Mouse (Mus musculus) liver, postnatal 0 days (tissue): ENCODE data around the gene Cpn1. TPM values are rescaled to one million over a fixed set of nuclear protein-coding genes. Genes with fewer than 3 reads are reported as not detected.
A peak's percentile ranks its signal among the peaks of the same experiment; 100 is the strongest.

Experiments
- ATAC-seq: fragments of 200-750 bp; cut with Nextera tagmentation; 2 replicates; pipeline ENCODE4 v1.8.0; 2017; ENCODE audit warnings: mild to moderate bottlenecking, moderate library complexity
- DNase-seq: peaks from one replicate; pipeline ENCODE4 v3.0.0-alpha.2; 2016
- H3K27ac ChIP-seq: fragments of 300-500 bp; sonication (generic); 2 replicates; pipeline ENCODE4 v1.5.1; 2014; ENCODE audit warnings: antibody characterized with exemption, moderate library complexity, mild to moderate bottlenecking, low read depth
- H3K27me3 ChIP-seq: fragments of 300-500 bp; sonication (generic); 2 replicates; pipeline ENCODE4 v1.6.1; 2014; ENCODE audit warnings: low read length, control low read depth, mixed read lengths; ENCODE audit not compliant: insufficient read depth
- H3K36me3 ChIP-seq: fragments of 300-500 bp; sonication (generic); replicated peaks from 2 replicates; pipeline ENCODE4 v1.6.1; 2014; ENCODE audit warnings: mild to moderate bottlenecking, control low read depth, low read length, moderate library complexity, mixed read lengths; ENCODE audit not compliant: insufficient read depth
- H3K4me1 ChIP-seq: fragments of 300-500 bp; sonication (generic); 2 replicates; pipeline ENCODE4 v1.6.1; 2014; ENCODE audit warnings: antibody characterized with exemption, mild to moderate bottlenecking, control low read depth; ENCODE audit not compliant: insufficient read depth
- H3K4me2 ChIP-seq: fragments of 300-500 bp; sonication (generic); 2 replicates; pipeline ENCODE4 v1.6.1; 2014; ENCODE audit warnings: low read depth, mild to moderate bottlenecking, low read length, moderate library complexity, mixed read lengths
- H3K4me3 ChIP-seq: fragments of 300-500 bp; sonication (generic); 2 replicates; pipeline ENCODE4 v1.5.1; 2014; ENCODE audit warnings: low read depth, low read length
- H3K9ac ChIP-seq: fragments of 300-500 bp; sonication (generic); replicated peaks from 2 replicates; pipeline ENCODE4 v1.6.1; 2014; ENCODE audit warnings: mild to moderate bottlenecking, moderate library complexity
- H3K9me3 ChIP-seq: fragments of 300-500 bp; sonication (generic); 2 replicates; pipeline ENCODE4 v1.6.1; 2016; ENCODE audit warnings: mild to moderate bottlenecking, control low read depth, low read length, mixed read lengths
- CTCF ChIP-seq: sonication (generic); IDR thresholded peaks from 2 replicates; pipeline ENCODE4 v1.5.1; 2016; ENCODE audit warnings: antibody characterized with exemption, low read depth
- EP300 ChIP-seq: IDR thresholded peaks from 2 replicates; pipeline ENCODE4 v1.6.1; 2016; ENCODE audit warnings: antibody characterized with exemption, low read depth, mild to moderate bottlenecking
- WGBS: fragments of 180-500 bp; shearing (Covaris S2); extraction: QIAGEN DNeasy Blood & Tissue Kit; methylation state at CpG from one replicate; pipeline ENCODE4 v1.1.7; 2014; ENCODE audit not compliant: insufficient replicate concordance; 5-methylcytosine and 5-hydroxymethylcytosine counted together
- polyA plus RNA-seq: library from polyadenylated mRNA; unstranded; fragments of >200 nt; fragmentation: Nextera tagmentation; extraction: Ambion mirVana; gene quantifications from 2 replicates; pipeline ENCODE4 v1.2.1, GENCODE M21; 2015

Gene Cpn1
- polyA plus RNA-seq, 1 experiment from 2014 or later: 110 TPM

DNA sequence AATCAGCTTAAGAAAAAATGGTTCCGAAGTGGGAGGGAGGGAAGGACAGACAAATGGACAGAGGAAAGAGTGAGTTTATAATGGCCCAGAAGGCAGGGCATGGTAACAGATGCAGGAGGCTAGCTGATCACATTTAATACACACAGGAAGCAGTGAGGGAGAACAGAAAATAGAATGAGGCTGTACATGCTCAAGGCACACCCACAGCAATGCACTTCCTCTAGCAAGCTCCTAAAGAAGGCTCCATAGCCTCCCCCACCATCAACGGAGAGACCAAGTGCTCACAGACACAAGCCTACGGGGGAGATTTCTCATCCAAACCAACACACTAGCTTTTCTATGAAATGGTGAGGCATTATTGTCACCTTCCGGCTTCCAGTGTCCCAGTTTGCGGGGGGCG is 12.1 kb downstream of the Cpn1 start:
- Histone ChIP-seq H3K4me1 (no peaks in the 10 kb centered on the region), H3K9ac (no peak overlapping the region), H3K27me3 (no peaks in the 10 kb centered on the region), H3K36me3 (0 out of 2 replicates have a peak, but pooled peaks cover 3% of the 10 kb centered on the region), H3K4me3 (no peak overlapping the region), H3K27ac (no peak overlapping the region), H3K4me2 (no peak overlapping the region), H3K9me3 (no peaks in the 10 kb centered on the region)
- ATAC-seq (no peak), DNase-seq (no peak)
- TF ChIP-seq EP300: no peak
- TF ChIP-seq CTCF: no peak
- 78% methylated on average over 6 of the region's 6 CpGs for WGBS

DNA sequence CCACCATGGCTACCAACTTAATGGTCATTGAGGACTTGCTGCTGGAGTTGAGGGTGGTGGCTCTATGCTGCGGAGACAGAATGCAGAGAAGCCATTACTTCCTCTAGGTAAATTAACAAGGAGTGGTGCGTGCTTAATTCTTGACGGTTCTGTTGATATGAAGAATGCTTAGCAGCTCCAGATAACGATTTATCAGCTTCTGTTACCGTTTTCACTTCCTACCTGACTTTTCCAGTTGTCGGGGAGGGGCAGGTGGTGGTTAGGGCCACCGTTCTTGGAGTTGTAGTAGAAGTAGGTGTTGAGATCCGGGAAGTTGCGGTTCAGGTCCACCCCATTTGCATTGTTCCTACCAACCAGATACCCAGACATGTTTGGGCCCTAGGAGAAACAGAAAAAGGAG is 12.6 kb downstream of the Cpn1 start:
- WGBS: 66% methylated on average over 9 of the region's 9 CpGs

DNA sequence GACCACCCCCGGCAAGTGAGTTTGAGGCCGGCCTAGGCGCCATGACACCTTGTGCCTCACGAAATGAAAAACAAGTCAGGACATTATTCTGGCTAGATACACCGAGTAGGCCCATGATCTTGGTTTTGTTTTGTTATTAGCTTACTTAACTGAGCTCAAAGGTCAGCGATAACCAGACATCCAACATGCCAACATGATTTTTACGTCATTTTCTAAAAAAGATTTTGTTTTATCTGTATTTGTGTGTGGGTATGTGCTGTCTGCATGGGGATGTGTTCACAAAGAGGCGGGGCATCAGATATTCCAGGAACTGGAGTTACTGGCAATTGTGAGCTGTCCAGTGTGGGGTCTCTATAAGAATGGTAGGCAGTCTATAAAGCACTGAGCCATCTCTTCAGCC is 14.2 kb downstream of the Cpn1 start:
- DNase-seq (no peak), ATAC-seq (no peak)
- H3K4me3 ChIP-seq: no peak overlapping the region
- H3K9ac ChIP-seq: no peak overlapping the region
- no peak overlapping the region for H3K27ac ChIP-seq
- no peak overlapping the region for H3K4me2 ChIP-seq
- 0 out of 2 replicates have a peak, but pooled peaks cover 3% of the 10 kb centered on the region for H3K36me3 ChIP-seq
- H3K27me3 ChIP-seq: no peaks in the 10 kb centered on the region
- 80% methylated on average over 8 of the region's 8 CpGs for WGBS
- no peaks in the 10 kb centered on the region for H3K4me1 ChIP-seq
- no peak for TF ChIP-seq EP300
- TF ChIP-seq CTCF: no peak
- H3K9me3 ChIP-seq: no peaks in the 10 kb centered on the region

More for the DNA sequence above, 12.6 kb downstream of the Cpn1 start:
- Histone ChIP-seq H3K4me2 (no peak overlapping the region), H3K27me3 (no peaks in the 10 kb centered on the region), H3K9ac (no peak overlapping the region), H3K36me3 (0 out of 2 replicates have a peak, but pooled peaks cover 3% of the 10 kb centered on the region), H3K4me1 (no peaks in the 10 kb centered on the region), H3K4me3 (no peak overlapping the region), H3K9me3 (no peaks in the 10 kb centered on the region), H3K27ac (no peak overlapping the region)
- no peak for DNase-seq
- no peak for ATAC-seq
- TF ChIP-seq EP300: no peak
- no peak for TF ChIP-seq CTCF

DNA sequence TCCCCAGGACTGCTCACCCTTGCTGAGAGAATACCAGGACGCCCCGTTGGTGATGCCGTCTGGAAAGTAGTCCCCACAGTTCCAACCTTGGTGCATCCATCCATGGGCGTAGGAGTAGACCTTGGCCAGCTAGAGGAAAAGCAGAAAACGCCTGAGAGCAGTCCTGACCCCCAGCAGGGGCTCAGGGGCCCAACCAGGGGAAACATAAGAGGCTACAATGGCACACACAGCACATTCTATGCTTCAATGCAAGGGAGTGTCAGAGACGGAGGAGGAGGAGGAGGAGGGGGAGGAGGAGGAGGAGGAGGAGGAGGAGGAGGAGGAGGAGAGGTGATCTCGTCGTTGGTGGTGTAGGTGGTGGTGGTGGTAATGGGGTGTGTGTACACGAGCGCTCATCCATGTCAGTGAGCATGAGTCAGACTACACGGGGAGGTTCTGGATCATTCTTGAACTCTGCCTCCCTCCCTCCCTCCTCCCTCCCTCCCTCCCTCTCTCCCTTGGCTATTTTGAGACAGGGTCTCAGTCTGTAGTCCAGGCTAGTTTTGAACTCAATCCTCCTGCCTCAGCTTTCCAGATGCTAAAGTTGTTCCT is 17.8 kb downstream of the Cpn1 start:
- no peak overlapping the region for H3K9ac ChIP-seq
- no peaks in the 10 kb centered on the region for H3K4me1 ChIP-seq
- 0 out of 2 replicates have a peak, but pooled peaks cover 3% of the 10 kb centered on the region for H3K36me3 ChIP-seq
- no peak for DNase-seq
- H3K27ac ChIP-seq: no peak overlapping the region
- H3K27me3 ChIP-seq: no peaks in the 10 kb centered on the region
- no peak overlapping the region for H3K4me3 ChIP-seq
- H3K9me3 ChIP-seq: no peaks in the 10 kb centered on the region
- WGBS: 68% methylated on average over 10 of the region's 11 CpGs
- H3K4me2 ChIP-seq: no peak overlapping the region
- ATAC-seq: no peak
- TF ChIP-seq CTCF (no peak), EP300 (no peak)

DNA sequence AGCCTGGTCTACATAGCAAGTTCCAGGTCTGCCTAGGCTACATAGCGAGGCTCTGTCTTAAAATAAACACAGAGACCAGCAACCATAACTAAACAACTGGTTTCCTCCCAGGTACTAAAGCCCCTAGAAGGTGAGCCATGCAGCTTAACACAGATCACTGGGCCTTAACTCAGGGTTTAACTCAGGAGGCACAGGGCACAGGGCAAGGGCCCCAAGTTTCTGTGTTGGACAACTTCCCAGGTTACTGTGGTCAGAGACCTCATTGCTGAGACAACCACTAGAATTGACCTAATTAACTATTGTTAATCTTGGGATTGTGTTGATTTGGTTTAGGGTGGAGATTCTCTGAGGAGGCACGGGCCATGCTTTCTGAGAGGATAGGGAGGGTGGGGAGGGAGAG is 19.9 kb downstream of the Cpn1 start:
- no peaks in the 10 kb centered on the region for H3K4me1 ChIP-seq
- ATAC-seq: no peak

DNA sequence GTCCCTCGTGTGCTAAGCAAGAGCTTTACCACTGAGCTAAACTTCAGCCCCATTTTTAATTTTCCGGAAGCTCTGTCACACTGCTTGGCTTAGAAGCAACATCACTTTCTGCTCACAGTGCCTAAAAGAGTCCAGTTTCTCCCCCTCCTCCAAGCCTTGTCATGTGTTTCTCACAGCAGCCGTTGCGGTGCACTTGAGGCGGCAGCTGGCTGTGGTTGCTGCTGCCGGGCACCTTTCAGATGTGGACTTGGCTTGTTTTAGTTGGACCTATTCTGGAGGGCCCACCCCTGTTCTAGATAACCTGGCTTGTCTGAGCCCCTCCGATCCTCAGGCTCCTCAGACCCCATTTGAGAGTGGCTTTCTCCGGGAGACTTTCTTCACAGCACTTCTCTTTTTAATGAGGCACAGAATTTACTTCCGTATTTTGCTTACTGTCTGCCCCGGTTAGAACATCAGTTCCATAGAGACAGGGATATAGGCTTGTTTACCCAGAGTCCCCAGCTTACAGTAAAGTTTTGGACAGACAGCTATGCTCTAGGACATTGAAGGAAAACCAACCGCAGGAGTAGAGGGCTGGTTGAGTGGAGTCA is 20.8 kb downstream of the Cpn1 start:
- Histone ChIP-seq H3K9me3 (no peaks in the 10 kb centered on the region), H3K36me3 (0 out of 2 replicates have a peak, but pooled peaks cover 3% of the 10 kb centered on the region), H3K9ac (0 out of 2 replicates have a peak overlapping the region, but pooled peaks have one; percentile 30), H3K4me3 (no peak overlapping the region), H3K4me1 (no peaks in the 10 kb centered on the region), H3K27ac (0 out of 2 replicates have a peak overlapping the region, but pooled peaks have one; percentile 60), H3K27me3 (no peaks in the 10 kb centered on the region), H3K4me2 (peak overlapping the region; percentile 56)
- WGBS: 53% methylated on average over 11 of the region's 11 CpGs
- ATAC-seq: peak; percentile 25; the same call in 1 of the 2 replicates
- DNase-seq: no peak
- TF ChIP-seq EP300: no peak

More for the DNA sequence above, 19.9 kb downstream of the Cpn1 start:
- Histone ChIP-seq H3K27ac (no peak overlapping the region), H3K36me3 (0 out of 2 replicates have a peak, but pooled peaks cover 3% of the 10 kb centered on the region), H3K4me3 (no peak overlapping the region), H3K9ac (no peak overlapping the region), H3K27me3 (no peaks in the 10 kb centered on the region), H3K9me3 (no peaks in the 10 kb centered on the region), H3K4me2 (no peak overlapping the region)
- no peak for TF ChIP-seq CTCF
- TF ChIP-seq EP300: no peak
- 78% methylated on average over 2 of the region's 2 CpGs for WGBS
- no peak for DNase-seq
